Mouse (Mus musculus): Measurements from ENCODE around the gene Prss8. TPM values are rescaled to one million over a fixed set of nuclear protein-coding genes. Genes with fewer than 3 reads are reported as not detected.
A peak's percentile ranks its signal among the peaks of the same experiment; 100 is the strongest.
"Not testable (repeated sequence)": the region's sequence is repeated elsewhere in the genome, so short reads cannot be mapped to it uniquely, and the experiment has no call there.

The Prss8 gene
- polyA plus RNA-seq, 1 experiment = not detected

DNA sequence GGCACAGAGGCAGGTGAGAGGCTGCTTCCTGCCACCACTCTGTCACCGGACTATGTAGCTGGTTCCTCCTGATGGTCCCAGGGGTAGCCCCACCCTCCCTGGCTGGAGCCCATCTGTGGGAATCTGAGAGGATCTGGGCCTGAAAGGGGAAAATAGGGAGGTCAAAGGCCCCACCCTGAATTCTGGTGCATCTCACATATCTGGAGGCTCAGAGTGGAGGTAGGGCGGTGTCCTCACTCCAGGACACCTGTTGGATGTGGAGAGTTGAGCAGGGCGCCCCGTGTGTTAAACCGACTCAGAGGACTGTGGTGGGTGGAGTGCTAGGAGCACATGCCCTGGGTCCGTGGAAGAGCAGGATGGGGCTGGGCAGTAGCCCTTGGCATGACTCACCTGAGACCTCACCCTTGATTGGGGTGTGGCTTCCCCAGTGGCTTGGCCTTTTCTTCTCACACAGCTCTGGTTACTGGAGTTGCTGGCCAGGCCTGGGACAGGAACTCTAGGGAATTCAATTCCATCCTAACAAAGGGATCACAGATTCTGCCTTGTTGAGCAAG, 16.6 kb upstream of the Prss8 start, which contains the start of gene Prss36:
Gene Prss36 (minus strand): TSS at position 256 of the 554 bp plus-strand sequence.
- Histone ChIP-seq H3K27me3 (replicated peaks) (peaks cover 41% of the 10 kb centered on the region), H3K36me3 (replicated peaks; ENCODE audit: low read length) (no peaks in the 10 kb centered on the region), H3K4me3 (replicated peaks) (no peak within 1 kb of the TSS), H3K4me1 (peaks cover 46% of the 10 kb centered on the region), H3K9me3 (no peaks in the 10 kb centered on the region)
- TF ChIP-seq FLI1 (IDR thresholded peaks at IDR 0.05; ENCODE audit: low read length) (no peak), GATA1 (IDR thresholded peaks at IDR 0.05; ENCODE audit: borderline replicate concordance, low read length) (no peak)

DNA sequence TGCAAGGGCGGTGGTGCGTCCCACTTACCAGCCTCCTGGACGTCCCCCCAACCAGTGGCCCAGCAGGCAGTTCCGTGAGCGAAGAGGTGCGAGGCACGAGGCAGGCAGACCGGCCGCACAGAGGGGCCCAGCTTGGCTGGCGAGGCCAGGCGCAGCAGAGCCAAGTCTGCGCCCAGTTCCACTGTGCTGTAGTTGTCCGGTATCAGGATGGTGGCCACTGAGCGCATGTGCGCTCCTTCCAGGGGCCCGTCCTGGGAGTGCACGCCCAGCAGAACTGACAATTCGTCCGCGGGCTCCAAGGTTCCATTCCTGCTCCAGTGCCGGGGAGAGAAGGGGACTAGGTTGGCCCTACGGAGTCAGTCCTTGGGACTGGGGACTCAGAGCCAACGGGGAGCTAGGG, 14.7 kb upstream of the Prss8 start:
- H3K27me3 ChIP-seq (replicated peaks) = peaks cover 43% of the 10 kb centered on the region
- peaks cover 44% of the 10 kb centered on the region for H3K4me1 ChIP-seq
- no peaks in the 10 kb centered on the region for H3K9me3 ChIP-seq
- TF ChIP-seq FLI1 (IDR thresholded peaks at IDR 0.05; ENCODE audit: low read length) (no peak), GATA1 (IDR thresholded peaks at IDR 0.05; ENCODE audit: borderline replicate concordance, low read length) (no peak)
- no peaks in the 10 kb centered on the region for H3K36me3 ChIP-seq (replicated peaks; ENCODE audit: low read length)
- peak overlapping the region; percentile 10 for H3K4me3 ChIP-seq (replicated peaks)

DNA sequence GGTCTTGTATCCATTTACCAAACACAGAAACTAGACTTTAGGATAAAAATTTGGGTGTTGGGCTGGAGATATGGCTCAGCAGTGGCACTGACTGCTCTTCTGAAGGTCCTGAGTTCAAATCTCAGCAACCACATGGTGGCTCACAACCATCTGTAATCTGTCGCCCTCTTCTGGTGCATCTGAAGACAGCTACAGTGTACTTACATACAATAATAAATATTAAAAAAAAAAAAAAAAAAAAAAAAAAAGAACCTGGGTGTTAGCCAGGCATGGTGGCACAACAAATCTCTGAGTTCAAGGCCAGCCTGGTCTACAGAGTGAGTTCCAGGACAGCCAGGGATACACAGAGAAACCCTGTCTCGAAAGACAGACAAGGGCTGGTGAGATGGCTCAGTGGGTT, 12.2 kb upstream of the Prss8 start:
- H3K27me3 ChIP-seq (replicated peaks) = peaks cover 42% of the 10 kb centered on the region

DNA sequence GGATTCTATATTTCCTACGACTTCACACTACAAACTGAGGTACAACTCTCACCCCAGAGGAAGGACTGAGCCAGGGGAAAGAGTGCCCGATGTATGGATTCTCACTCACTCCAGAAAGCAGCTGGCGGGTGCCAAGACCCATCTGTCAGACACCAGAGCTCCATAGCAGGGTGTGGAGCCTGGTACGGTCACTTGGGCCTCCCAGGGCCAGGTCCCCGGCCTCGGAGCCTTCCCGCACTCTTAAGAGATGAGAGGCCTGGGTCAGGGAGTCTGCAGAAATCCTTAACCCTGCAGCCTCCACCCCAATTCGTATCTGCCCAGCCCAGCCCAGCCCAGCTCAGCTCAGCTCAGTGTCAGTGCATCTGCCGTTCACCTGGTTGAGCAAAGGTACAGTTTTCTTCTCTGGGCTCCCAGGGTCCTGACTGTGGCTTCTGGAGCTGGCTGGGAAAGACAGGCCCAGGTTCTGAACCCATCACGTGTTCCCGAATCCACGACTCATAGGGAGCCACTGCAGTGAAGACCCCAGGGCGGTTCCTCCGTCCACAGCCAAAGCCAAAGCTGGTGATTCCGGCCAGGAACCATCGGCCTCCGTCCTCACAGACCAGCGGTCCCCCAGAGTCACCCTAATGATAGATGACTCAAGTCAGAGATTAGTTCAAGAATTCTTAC, 6.4 kb upstream of the Prss8 start:
- Histone ChIP-seq H3K9me3 (no peaks in the 10 kb centered on the region), H3K4me3 (replicated peaks) (peak overlapping the region; percentile 96), H3K36me3 (replicated peaks; ENCODE audit: low read length) (no peaks in the 10 kb centered on the region), H3K27me3 (replicated peaks) (peaks cover 2% of the 10 kb centered on the region), H3K4me1 (peaks cover 47% of the 10 kb centered on the region)
- no peak for TF ChIP-seq GATA1 (IDR thresholded peaks at IDR 0.05; ENCODE audit: borderline replicate concordance, low read length)
- no peak for TF ChIP-seq FLI1 (IDR thresholded peaks at IDR 0.05; ENCODE audit: low read length)

More for the DNA sequence above, 12.2 kb upstream of the Prss8 start:
- not testable (repeated sequence) for H3K9me3 ChIP-seq; H3K36me3 ChIP-seq (replicated peaks; ENCODE audit: low read length); H3K4me3 ChIP-seq (replicated peaks)
- H3K4me1 ChIP-seq = peaks cover 23% of the 10 kb centered on the region; the same call in 1 of the 2 replicates

DNA sequence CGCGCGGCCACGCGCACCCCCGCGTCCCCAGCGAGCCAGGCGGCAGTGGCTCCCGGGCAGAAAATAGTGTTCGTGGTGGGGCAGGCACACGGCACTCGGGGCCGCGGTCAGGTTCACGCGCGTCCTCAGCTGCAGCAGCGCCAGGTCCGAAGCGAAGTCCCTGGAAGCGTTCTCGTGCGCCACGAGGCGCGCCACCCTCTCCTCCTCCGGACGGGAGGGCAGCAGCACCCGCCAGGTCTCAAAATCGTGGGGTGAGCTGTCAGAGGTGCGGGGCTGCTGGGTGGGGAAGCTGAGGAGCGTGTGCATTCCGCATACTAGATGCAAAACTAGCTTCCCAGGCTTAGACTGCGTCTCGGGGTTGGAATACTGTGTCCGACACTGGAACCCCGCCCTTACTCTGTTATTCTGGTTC, 5.8 kb upstream of the Prss8 start:
- no peak for TF ChIP-seq GATA1 (IDR thresholded peaks at IDR 0.05; ENCODE audit: borderline replicate concordance, low read length)
- no peak for TF ChIP-seq FLI1 (IDR thresholded peaks at IDR 0.05; ENCODE audit: low read length)
- H3K4me3 ChIP-seq (replicated peaks) = peak overlapping the region; percentile 96
- no peaks in the 10 kb centered on the region for H3K27me3 ChIP-seq (replicated peaks)
- no peaks in the 10 kb centered on the region for H3K36me3 ChIP-seq (replicated peaks; ENCODE audit: low read length)
- no peaks in the 10 kb centered on the region for H3K9me3 ChIP-seq
- peaks cover 44% of the 10 kb centered on the region for H3K4me1 ChIP-seq

DNA sequence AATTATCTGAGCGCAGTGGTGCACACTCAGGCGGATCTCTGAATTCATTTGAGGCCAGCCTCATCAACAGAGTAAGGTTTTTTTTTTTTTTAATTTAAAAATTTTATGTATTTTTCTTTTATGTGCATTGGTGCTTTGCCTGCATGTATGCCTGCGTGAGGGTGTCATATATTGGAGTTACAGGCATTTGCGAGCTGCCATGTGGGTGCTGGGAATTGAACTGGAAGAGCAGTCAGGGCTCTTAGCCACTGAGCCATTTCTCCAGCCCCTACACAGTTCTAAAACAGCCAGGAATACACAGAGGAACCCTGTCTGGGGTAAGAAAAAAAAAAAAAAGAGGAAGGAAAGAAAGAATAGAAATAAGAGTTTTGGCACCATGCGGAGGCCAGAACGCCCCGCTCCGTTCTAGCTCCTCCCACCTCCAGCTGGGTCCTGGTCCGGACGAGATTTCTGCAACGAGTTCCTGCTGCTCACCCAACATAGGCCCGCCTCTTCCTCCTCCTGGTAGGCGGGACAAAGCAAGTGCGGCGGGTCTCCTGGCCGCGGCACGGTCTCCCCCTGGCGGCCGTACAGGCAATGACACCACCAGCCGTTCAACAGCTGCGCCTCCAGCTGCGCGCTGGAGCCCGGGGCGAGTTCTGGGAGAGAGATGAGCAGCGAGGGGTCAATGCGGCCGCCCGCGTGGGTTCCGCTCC, 5.3 kb upstream of the Prss8 start:
- Histone ChIP-seq H3K27me3 (replicated peaks) (no peaks in the 10 kb centered on the region), H3K4me1 (peaks cover 45% of the 10 kb centered on the region), H3K4me3 (replicated peaks) (peak overlapping the region; percentile 96), H3K9me3 (no peaks in the 10 kb centered on the region), H3K36me3 (replicated peaks; ENCODE audit: low read length) (no peaks in the 10 kb centered on the region)
- no peak for TF ChIP-seq GATA1 (IDR thresholded peaks at IDR 0.05; ENCODE audit: borderline replicate concordance, low read length)
- TF ChIP-seq FLI1 (IDR thresholded peaks at IDR 0.05; ENCODE audit: low read length) = no peak

DNA sequence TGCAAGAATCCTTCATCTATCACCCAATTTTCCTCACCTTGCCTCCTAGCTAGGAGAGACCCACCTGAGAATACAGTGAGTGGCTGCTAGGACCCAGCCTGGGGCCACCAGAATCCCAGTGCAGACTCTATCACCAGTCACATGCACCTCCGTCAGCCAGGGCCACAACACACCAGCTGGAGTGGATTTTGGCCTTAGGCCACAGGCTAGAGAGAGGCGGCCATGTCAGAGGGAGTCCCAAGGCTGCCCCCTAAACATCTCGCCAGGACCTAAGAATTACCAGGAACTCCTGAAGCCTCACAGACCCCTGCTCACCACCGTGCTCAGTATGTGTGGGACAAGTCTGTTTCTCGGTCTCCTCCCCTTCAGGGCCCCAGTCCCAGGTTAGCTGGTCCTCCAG, 4.2 kb upstream of the Prss8 start:
- TF ChIP-seq GATA1 (IDR thresholded peaks at IDR 0.05; ENCODE audit: borderline replicate concordance, low read length) (no peak), FLI1 (IDR thresholded peaks at IDR 0.05; ENCODE audit: low read length) (no peak)
- no peaks in the 10 kb centered on the region for H3K9me3 ChIP-seq
- H3K27me3 ChIP-seq (replicated peaks) = peaks cover 8% of the 10 kb centered on the region
- peaks cover 56% of the 10 kb centered on the region for H3K4me1 ChIP-seq
- H3K36me3 ChIP-seq (replicated peaks; ENCODE audit: low read length) = no peaks in the 10 kb centered on the region
- no peak overlapping the region for H3K4me3 ChIP-seq (replicated peaks)

DNA sequence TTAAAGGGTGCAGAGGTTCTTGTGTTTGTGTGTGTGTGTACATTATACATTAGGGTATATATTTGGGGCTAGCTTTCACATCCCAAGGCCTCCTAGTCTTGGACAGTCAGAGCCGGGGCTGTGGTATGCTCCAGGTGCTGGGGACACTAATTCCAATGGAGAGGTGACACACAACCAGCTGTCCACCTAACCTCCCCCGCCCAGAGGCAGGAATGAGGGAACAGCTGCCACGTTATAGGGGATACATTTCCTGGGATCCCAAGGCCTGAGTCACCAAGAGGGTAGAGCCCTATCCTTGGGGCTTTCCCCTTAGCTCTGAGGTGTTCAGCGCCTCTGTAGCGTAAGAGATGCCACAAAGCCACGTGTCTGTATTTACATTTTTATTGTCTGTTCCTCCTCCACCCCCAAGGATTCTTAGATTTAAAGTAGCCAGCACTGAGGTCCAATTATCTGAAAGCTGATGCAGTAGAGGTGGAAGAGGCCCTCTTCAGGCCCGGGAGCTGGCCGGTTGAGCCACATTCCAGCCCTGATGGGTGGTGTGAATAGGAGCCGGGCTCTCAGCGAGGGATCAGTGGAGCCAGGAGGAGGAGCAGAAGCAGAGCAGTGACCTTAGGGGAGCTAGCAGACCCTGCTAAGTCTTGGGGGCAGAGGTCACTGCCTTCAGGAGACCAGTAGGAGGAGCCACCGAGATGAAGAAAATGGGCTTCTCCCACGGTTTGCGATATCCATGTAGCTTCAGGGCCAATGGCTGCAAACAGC, 2.5 kb upstream of the Prss8 start:
- H3K4me1 ChIP-seq = peaks cover 68% of the 10 kb centered on the region
- TF ChIP-seq FLI1 (IDR thresholded peaks at IDR 0.05; ENCODE audit: low read length) = no peak
- no peak for TF ChIP-seq GATA1 (IDR thresholded peaks at IDR 0.05; ENCODE audit: borderline replicate concordance, low read length)
- no peaks in the 10 kb centered on the region for H3K9me3 ChIP-seq
- H3K4me3 ChIP-seq (replicated peaks) = no peak overlapping the region
- peaks cover 8% of the 10 kb centered on the region for H3K27me3 ChIP-seq (replicated peaks)
- peaks cover 5% of the 10 kb centered on the region for H3K36me3 ChIP-seq (replicated peaks; ENCODE audit: low read length)

DNA sequence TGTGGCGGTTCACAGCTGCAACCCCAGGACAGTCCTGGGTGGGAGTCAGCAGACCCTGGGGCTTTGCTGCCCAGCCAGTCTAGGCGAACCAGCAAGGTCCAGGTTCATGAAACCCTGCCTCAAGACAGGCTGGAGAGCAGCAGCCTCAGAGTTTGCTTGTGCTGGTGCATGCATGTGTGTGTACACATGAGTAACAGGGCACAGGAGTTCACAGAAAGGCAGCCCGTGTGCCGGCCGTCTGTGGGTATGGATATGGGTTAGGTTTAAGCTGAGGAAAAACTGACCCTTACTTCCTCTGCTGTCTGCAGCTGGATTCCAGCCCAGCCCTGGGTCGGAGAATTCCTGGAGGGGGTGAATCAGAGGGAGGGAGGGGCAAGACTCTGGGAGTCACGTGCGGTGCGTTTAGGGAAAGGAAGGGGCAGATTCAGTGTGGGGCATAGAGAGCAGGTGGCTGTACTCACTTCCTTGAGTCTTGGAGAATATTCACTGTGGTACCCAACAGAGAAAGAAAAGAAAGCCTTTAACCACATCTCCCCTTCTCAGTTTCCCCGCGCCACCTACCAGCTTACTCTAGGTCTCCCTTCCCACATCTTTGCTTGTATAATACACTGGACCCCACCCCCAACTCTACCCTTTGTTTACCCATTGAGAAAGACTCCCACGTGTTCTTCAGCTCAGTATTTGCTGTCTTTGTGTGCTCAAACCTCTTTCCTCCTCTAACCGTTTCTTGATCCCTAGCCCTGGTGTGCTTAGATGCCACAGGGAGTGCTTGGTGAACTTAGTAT, 1.6 kb upstream of the Prss8 start:
- TF ChIP-seq GATA1 (IDR thresholded peaks at IDR 0.05; ENCODE audit: borderline replicate concordance, low read length) = no peak
- no peak for TF ChIP-seq FLI1 (IDR thresholded peaks at IDR 0.05; ENCODE audit: low read length)
- Histone ChIP-seq H3K4me3 (replicated peaks) (no peak overlapping the region), H3K4me1 (peaks cover 71% of the 10 kb centered on the region), H3K27me3 (replicated peaks) (peaks cover 8% of the 10 kb centered on the region), H3K36me3 (replicated peaks; ENCODE audit: low read length) (peaks cover 14% of the 10 kb centered on the region), H3K9me3 (no peaks in the 10 kb centered on the region)

Measured in megakaryocyte, embryonic 14.5 days (primary cell).